Comparison of ENCODE assay signal across 9 mouse cellular contexts in genomic region chr1:171272086-171272485, GRCm38 (mm10). TPM values are rescaled to one million over a fixed set of nuclear protein-coding genes. Genes with fewer than 3 reads are reported as not detected.
DNase-seq lines count a peak whose midpoint lies in the region; ATAC-seq and TF ChIP-seq lines count a peak whose summit lies in the region.
"Had no signal": no experiment of that assay in that cellular context is flagged by ENCODE, and none has a peak within 500 bp of the region (broad histone marks: within the 10 kb centered on the region; RNA-seq: fewer than 3 reads in every experiment).

No protein-coding gene starts in this region.

- H3K4me1 ChIP-seq in heart, adult 2 months (ENCODE audit: control insufficient read depth, insufficient read depth, low read length), result peaks cover 4% of the 10 kb centered on the region; the same call in 1 of the 2 replicates
- H3K4me1 ChIP-seq in lung, embryonic 15.5 days, result peaks cover 21% of the 10 kb centered on the region
- H3K4me1 ChIP-seq in embryonic facial prominence, embryonic 15.5 days, result peaks cover 22% of the 10 kb centered on the region
- peaks cover 13% of the 10 kb centered on the region for H3K4me1 ChIP-seq in thymus, adult 2 months (replicated peaks; ENCODE audit: control insufficient read depth, insufficient read depth, low read length)

- 50% methylated on average over 3 of the region's 3 CpGs for WGBS in heart, adult 2 months
- 78% methylated on average over 3 of the region's 3 CpGs for WGBS in lung, embryonic 15.5 days
- WGBS in embryonic facial prominence, embryonic 15.5 days, result 86% methylated on average over 3 of the region's 3 CpGs
- WGBS in thymus, adult 2 months, result 59% methylated on average over 3 of the region's 3 CpGs

- no peak for TF ChIP-seq EP300 in heart, adult 2 months (IDR thresholded peaks at IDR 0.05; ENCODE audit: insufficient read depth, low read depth, low read length)

- no peaks in the 10 kb centered on the region for H3K9me3 ChIP-seq in lung, embryonic 15.5 days
- H3K9me3 ChIP-seq in embryonic facial prominence, embryonic 15.5 days (replicated peaks), result no peaks in the 10 kb centered on the region

- H3K79me2 ChIP-seq in heart, adult 2 months (replicated peaks; ENCODE audit: control insufficient read depth, insufficient read depth, low read length), result peaks cover 3% of the 10 kb centered on the region

- no peak overlapping the region; the same call in 1 of the 2 replicates for H3K4me3 ChIP-seq in heart, adult 2 months
- peak overlapping the region; percentile 77 for H3K4me3 ChIP-seq in lung, embryonic 15.5 days
- H3K4me3 ChIP-seq in embryonic facial prominence, embryonic 15.5 days (replicated peaks), result peak overlapping the region; percentile 9; the same call in 1 of the 2 replicates
- H3K4me3 ChIP-seq in thymus, adult 2 months (ENCODE audit: control insufficient read depth, insufficient read depth, low read length), result no peak overlapping the region

- intact Hi-C loops in heart, adult 2 months (cut with DNase I), result no loop called here
- intact Hi-C loops in left cerebral cortex, postnatal 14 days (cut with DNase I), result no loop called here

- TF ChIP-seq CTCF in heart, adult 2 months (IDR thresholded peaks at IDR 0.05), result no peak
- TF ChIP-seq CTCF in thymus, adult 2 months (IDR thresholded peaks at IDR 0.05; ENCODE audit: borderline replicate concordance, control insufficient read depth, extremely low read depth, insufficient read depth, low read length, poor library complexity), result no peak

- no peak for ATAC-seq in lung, embryonic 15.5 days (ENCODE audit: borderline replicate concordance, extremely low read depth, low FRiP score, low TSS enrichment)
- ATAC-seq in embryonic facial prominence, embryonic 15.5 days (ENCODE audit: insufficient number of reproducible peaks, low FRiP score, low TSS enrichment, low read depth), result no peak
- 0 out of 2 replicates have a peak, but pooled peaks have one; percentile 13 for ATAC-seq in neutrophil, adult 5-6 weeks (ENCODE audit: extremely low read depth, insufficient number of reproducible peaks, low FRiP score, poor library complexity, severe bottlenecking)

- DNase-seq in heart, adult 2 months, result peak in 1 of 2 experiments; percentile 6
- DNase-seq in heart, adult 9 months (ENCODE audit: low spot score in 2 of 2), result no peak
- no peak for DNase-seq in lung, postnatal 25 days (ENCODE audit: low spot score)
- no peak for DNase-seq in thymus, adult 2 months
- DNase-seq in left cerebral cortex, postnatal 14 days (ENCODE audit: low spot score in 2 of 2), result no peak
- DNase-seq: kidney, adult 9 months had no signal

- no peaks in the 10 kb centered on the region for H3K36me3 ChIP-seq in heart, adult 2 months (ENCODE audit: control insufficient read depth, insufficient read depth, low read length)
- peaks cover 49% of the 10 kb centered on the region for H3K36me3 ChIP-seq in lung, embryonic 15.5 days
- H3K36me3 ChIP-seq in embryonic facial prominence, embryonic 15.5 days, result peaks cover 46% of the 10 kb centered on the region
- H3K36me3 ChIP-seq in thymus, adult 2 months (ENCODE audit: control insufficient read depth, insufficient read depth, low read length), result peaks cover 33% of the 10 kb centered on the region

- no peak overlapping the region for H3K9ac ChIP-seq in heart, adult 2 months (ENCODE audit: low read depth, low read length)
- no peak overlapping the region for H3K9ac ChIP-seq in lung, embryonic 15.5 days
- no peak overlapping the region for H3K9ac ChIP-seq in embryonic facial prominence, embryonic 15.5 days

- H3K27me3 ChIP-seq in heart, adult 2 months (ENCODE audit: control insufficient read depth, insufficient read depth, low read length), result no peaks in the 10 kb centered on the region
- H3K27me3 ChIP-seq in lung, embryonic 15.5 days, result no peaks in the 10 kb centered on the region
- H3K27me3 ChIP-seq in embryonic facial prominence, embryonic 15.5 days, result no peaks in the 10 kb centered on the region
- no peaks in the 10 kb centered on the region for H3K27me3 ChIP-seq in thymus, adult 2 months (ENCODE audit: control insufficient read depth, insufficient read depth, low read length)

- peak overlapping the region; percentile 89 for H3K4me2 ChIP-seq in lung, embryonic 15.5 days
- H3K4me2 ChIP-seq in embryonic facial prominence, embryonic 15.5 days (replicated peaks), result peak overlapping the region; percentile 94; the same call in 1 of the 2 replicates

- peak overlapping the region; percentile 52 for H3K27ac ChIP-seq in heart, adult 2 months
- peak overlapping the region; percentile 78; the same call in 1 of the 2 replicates for H3K27ac ChIP-seq in lung, embryonic 15.5 days
- H3K27ac ChIP-seq in embryonic facial prominence, embryonic 15.5 days (replicated peaks), result no peak overlapping the region
- no peak overlapping the region for H3K27ac ChIP-seq in thymus, adult 2 months (ENCODE audit: control insufficient read depth, insufficient read depth, low read length)

- TF ChIP-seq POLR2A in heart, adult 2 months (IDR thresholded peaks at IDR 0.05; ENCODE audit: insufficient read depth, low read depth, low read length), result no peak
- TF ChIP-seq POLR2A in thymus, adult 2 months (IDR thresholded peaks at IDR 0.05; ENCODE audit: control insufficient read depth, extremely low read depth, insufficient read depth, low read length, poor library complexity), result no peak

RNA-seq across cellular contexts. Expression of gene B4galt3, which starts 2.0 kb away (rescaled TPM):
- total RNA-seq in heart, adult 2 months (2021), result 10 to 100 TPM; 16.4 to 17.4 TPM
- 41.9 and 45.7 TPM in 2 replicates for polyA plus RNA-seq in heart, adult 2 months (2012; rRNA removed)
- 81.2 and 87.2 TPM in 2 replicates for polyA plus RNA-seq in lung, embryonic 15.5 days (2015; fragmentation: Nextera tagmentation; extraction: Ambion mirVana)
- polyA plus RNA-seq in embryonic facial prominence, embryonic 15.5 days (2015; fragmentation: Nextera tagmentation; extraction: Ambion mirVana), result 75.5 and 86.7 TPM in 2 replicates
- 116 and 144 TPM in 2 replicates for total RNA-seq in neutrophil, adult 5-6 weeks (2017)
- 97.0 and 98.9 TPM in 2 replicates for polyA plus RNA-seq in thymus, adult 2 months (2012; rRNA removed)
- 10 to 100 TPM; 59.8 to 61.3 TPM for total RNA-seq in left cerebral cortex, postnatal 14 days (2021)

RNA-seq across cellular contexts. Expression of gene Ppox, which starts 8.9 kb away (rescaled TPM):
- total RNA-seq in heart, adult 2 months (2021), result 10 to 100 TPM in 1 of 2 experiments, 1 to 10 TPM in 1; 9.7 to 12.0 TPM
- 31.4 and 33.1 TPM in 2 replicates for polyA plus RNA-seq in heart, adult 2 months (2012; rRNA removed)
- polyA plus RNA-seq in lung, embryonic 15.5 days (2015; fragmentation: Nextera tagmentation; extraction: Ambion mirVana), result 49.3 and 50.6 TPM in 2 replicates
- 56.9 and 58.2 TPM in 2 replicates for polyA plus RNA-seq in embryonic facial prominence, embryonic 15.5 days (2015; fragmentation: Nextera tagmentation; extraction: Ambion mirVana)
- 48.4 and 57.0 TPM in 2 replicates for total RNA-seq in neutrophil, adult 5-6 weeks (2017)
- 71.5 and 78.5 TPM in 2 replicates for polyA plus RNA-seq in thymus, adult 2 months (2012; rRNA removed)
- total RNA-seq in left cerebral cortex, postnatal 14 days (2021), result 10 to 100 TPM; 20.5 to 23.9 TPM

RNA-seq across cellular contexts. Expression of gene Usp21, which starts 15.7 kb away (rescaled TPM):
- 10 to 100 TPM; 19.9 to 20.1 TPM for total RNA-seq in heart, adult 2 months (2021)
- 31.7 and 37.9 TPM in 2 replicates for polyA plus RNA-seq in heart, adult 2 months (2012; rRNA removed)
- 84.4 and 89.7 TPM in 2 replicates for polyA plus RNA-seq in lung, embryonic 15.5 days (2015; fragmentation: Nextera tagmentation; extraction: Ambion mirVana)
- 85.1 and 91.1 TPM in 2 replicates for polyA plus RNA-seq in embryonic facial prominence, embryonic 15.5 days (2015; fragmentation: Nextera tagmentation; extraction: Ambion mirVana)
- 45.5 and 45.7 TPM in 2 replicates for total RNA-seq in neutrophil, adult 5-6 weeks (2017)
- polyA plus RNA-seq in thymus, adult 2 months (2012; rRNA removed), result 77.0 and 79.1 TPM in 2 replicates
- total RNA-seq in left cerebral cortex, postnatal 14 days (2021), result 10 to 100 TPM; 54.1 to 58.0 TPM

RNA-seq across cellular contexts. Expression of gene Ndufs2, which starts 20.9 kb away (rescaled TPM):
- total RNA-seq in heart, adult 2 months (2021), result 1,000 to 10,000 TPM; 1,369 to 1,610 TPM
- polyA plus RNA-seq in heart, adult 2 months (2012; rRNA removed), result 997 and 1,250 TPM in 2 replicates
- 241 and 266 TPM in 2 replicates for polyA plus RNA-seq in lung, embryonic 15.5 days (2015; fragmentation: Nextera tagmentation; extraction: Ambion mirVana)
- 217 and 248 TPM in 2 replicates for polyA plus RNA-seq in embryonic facial prominence, embryonic 15.5 days (2015; fragmentation: Nextera tagmentation; extraction: Ambion mirVana)
- 150 and 174 TPM in 2 replicates for total RNA-seq in neutrophil, adult 5-6 weeks (2017)
- polyA plus RNA-seq in thymus, adult 2 months (2012; rRNA removed), result 131 and 154 TPM in 2 replicates
- total RNA-seq in left cerebral cortex, postnatal 14 days (2021), result 100 to 1,000 TPM; 265 to 285 TPM

RNA-seq across cellular contexts. Expression of gene Adamts4, which starts 21.9 kb away (rescaled TPM):
- 1 to 10 TPM in 1 of 2 experiments, under 1 TPM in 1; 0.29 to 1.5 TPM for total RNA-seq in heart, adult 2 months (2021)
- 0.92 and 0.94 TPM in 2 replicates for polyA plus RNA-seq in heart, adult 2 months (2012; rRNA removed)
- 7.4 and 9.6 TPM in 2 replicates for polyA plus RNA-seq in lung, embryonic 15.5 days (2015; fragmentation: Nextera tagmentation; extraction: Ambion mirVana)
- 26.0 and 26.6 TPM in 2 replicates for polyA plus RNA-seq in embryonic facial prominence, embryonic 15.5 days (2015; fragmentation: Nextera tagmentation; extraction: Ambion mirVana)
- total RNA-seq in neutrophil, adult 5-6 weeks (2017), result 0.12 TPM in 1 of 2 replicates, not detected in the other
- 0.73 and 0.90 TPM in 2 replicates for polyA plus RNA-seq in thymus, adult 2 months (2012; rRNA removed)
- 10 to 100 TPM; 11.1 to 17.0 TPM for total RNA-seq in left cerebral cortex, postnatal 14 days (2021)

Comparison
In these comparisons a context has a peak if more than half of its experiments do, and no peak if none do; other contexts are left out.
1. H3K27ac ChIP-seq: peak in heart, adult 2 months (single experiment) and lung, embryonic 15.5 days (single experiment); none in embryonic facial prominence, embryonic 15.5 days (single experiment) and thymus, adult 2 months (single experiment).
2. H3K4me3 ChIP-seq: peak in lung, embryonic 15.5 days (single experiment) and embryonic facial prominence, embryonic 15.5 days (single experiment); none in heart, adult 2 months (single experiment) and thymus, adult 2 months (single experiment).